Mouse (Mus musculus) forebrain, embryonic 12.5 days (tissue): ENCODE data around the gene 1700123L14Rik. TPM values are rescaled to one million over a fixed set of nuclear protein-coding genes. Genes with fewer than 3 reads are reported as not detected.
"Not testable (repeated sequence)": the region's sequence is repeated elsewhere in the genome, so short reads cannot be mapped to it uniquely, and the experiment has no call there.

Experiments used
- ATAC-seq: fragments of 200-750 bp; cut with Nextera tagmentation; 2 replicates; pipeline ENCODE4 v1.8.0; 2017; ENCODE audit warnings: moderate TSS enrichment; ENCODE audit not compliant: low FRiP score
- H3K27ac ChIP-seq: fragments of 300-500 bp; sonication (generic); 2 replicates; pipeline ENCODE4 v1.5.1; 2016; ENCODE audit warnings: mild to moderate bottlenecking
- H3K27me3 ChIP-seq: fragments of 300-500 bp; sonication (generic); 2 replicates; pipeline ENCODE4 v1.6.1; 2016; ENCODE audit warnings: mild to moderate bottlenecking
- H3K36me3 ChIP-seq: fragments of 300-500 bp; sonication (generic); replicated peaks from 2 replicates; pipeline ENCODE4 v1.6.1; 2016; ENCODE audit warnings: mild to moderate bottlenecking
- H3K4me1 ChIP-seq: fragments of 300-500 bp; sonication (generic); 2 replicates; pipeline ENCODE4 v1.6.1; 2016
- H3K4me2 ChIP-seq: fragments of 300-500 bp; sonication (generic); 2 replicates; pipeline ENCODE4 v1.6.1; 2016; ENCODE audit warnings: mild to moderate bottlenecking, moderate library complexity
- H3K4me3 ChIP-seq: fragments of 300-500 bp; sonication (generic); replicated peaks from 2 replicates; pipeline ENCODE4 v1.5.1; 2016; ENCODE audit warnings: mild to moderate bottlenecking
- H3K9ac ChIP-seq: fragments of 300-500 bp; sonication (generic); 2 replicates; pipeline ENCODE4 v1.6.1; 2016; ENCODE audit warnings: mild to moderate bottlenecking
- H3K9me3 ChIP-seq: fragments of 300-500 bp; sonication (generic); 2 replicates; pipeline ENCODE4 v1.6.1; 2016
- WGBS: fragments of 180-500 bp; shearing (Covaris S2); methylation state at CpG from one replicate; pipeline ENCODE4 v1.1.7; 2016; 5-methylcytosine and 5-hydroxymethylcytosine counted together
- polyA plus RNA-seq: library from polyadenylated mRNA; unstranded; fragments of >200 nt; fragmentation: Nextera tagmentation; extraction: Ambion mirVana; gene quantifications from 2 replicates; pipeline ENCODE4 v1.2.1, GENCODE M21; 2016

The 1700123L14Rik gene
- polyA plus RNA-seq: not detected in 2 replicates

GRCm38 (mm10) chr6:96165818-96166379 is at the start of gene 1700123L14Rik:
TSS of gene 1700123L14Rik (minus strand) at chr6:96166243.
- Histone ChIP-seq H3K4me2 (no peak within 1 kb of the TSS), H3K4me1 (no peaks in the 10 kb centered on the region), H3K4me3 (no peak within 1 kb of the TSS), H3K27me3 (no peaks in the 10 kb centered on the region), H3K36me3 (no peaks in the 10 kb centered on the region), H3K9me3 (no peaks in the 10 kb centered on the region), H3K9ac (no peak within 1 kb of the TSS), H3K27ac (no peak within 1 kb of the TSS)
- WGBS: 85% methylated on average over 18 of the region's 18 CpGs
- no peak for ATAC-seq

GRCm38 (mm10) chr6:96205395-96205794 is 39.4 kb upstream of the 1700123L14Rik start:
- Histone ChIP-seq H3K27ac (no peak overlapping the region), H3K4me1 (no peaks in the 10 kb centered on the region), H3K4me3 (no peak overlapping the region), H3K9ac (no peak overlapping the region), H3K4me2 (no peak overlapping the region), H3K27me3 (no peaks in the 10 kb centered on the region), H3K9me3 (no peaks in the 10 kb centered on the region), H3K36me3 (no peaks in the 10 kb centered on the region)
- no peak for ATAC-seq
- 91% methylated on average over 2 of the region's 2 CpGs for WGBS

GRCm38 (mm10) chr6:96198991-96199390 is 32.9 kb upstream of the 1700123L14Rik start:
- H3K4me2 ChIP-seq, H3K4me1 ChIP-seq, H3K4me3 ChIP-seq, H3K27ac ChIP-seq, H3K9me3 ChIP-seq, ATAC-seq, H3K27me3 ChIP-seq, H3K9ac ChIP-seq, H3K36me3 ChIP-seq: not testable (repeated sequence)
- WGBS: 90% methylated on average over 2 of the region's 2 CpGs

GRCm38 (mm10) chr6:96186517-96186916 is 20.5 kb upstream of the 1700123L14Rik start:
- H3K9me3 ChIP-seq: no peaks in the 10 kb centered on the region
- no peak overlapping the region for H3K27ac ChIP-seq
- H3K4me1 ChIP-seq: peaks cover 4% of the 10 kb centered on the region; the same call in 1 of the 2 replicates
- no peak overlapping the region for H3K4me3 ChIP-seq
- H3K36me3 ChIP-seq: no peaks in the 10 kb centered on the region
- WGBS: 79% methylated on average over 2 of the region's 2 CpGs
- peaks cover 14% of the 10 kb centered on the region; the same call in 1 of the 2 replicates for H3K27me3 ChIP-seq
- H3K4me2 ChIP-seq: no peak overlapping the region
- H3K9ac ChIP-seq: no peak overlapping the region
- no peak for ATAC-seq

- Histone ChIP-seq H3K36me3 (no peaks in the 10 kb centered on the region), H3K4me1 (peaks cover 4% of the 10 kb centered on the region; the same call in 1 of the 2 replicates), H3K27ac (no peak overlapping the region), H3K27me3 (peaks cover 30% of the 10 kb centered on the region), H3K4me2 (no peak overlapping the region), H3K4me3 (no peak overlapping the region), H3K9ac (no peak overlapping the region), H3K9me3 (no peaks in the 10 kb centered on the region)
- peak; percentile 23; the same call in 1 of the 2 replicates for ATAC-seq
- WGBS: 26% methylated on average over 4 of the region's 4 CpGs
Measured at GRCm38 (mm10) chr6:96183392-96183791, 17.3 kb upstream of the 1700123L14Rik start.

- Histone ChIP-seq H3K36me3 (no peaks in the 10 kb centered on the region), H3K4me2 (no peak overlapping the region), H3K27ac (no peak overlapping the region), H3K9ac (no peak overlapping the region), H3K4me3 (no peak overlapping the region), H3K27me3 (peaks cover 24% of the 10 kb centered on the region), H3K4me1 (peaks cover 3% of the 10 kb centered on the region; the same call in 1 of the 2 replicates), H3K9me3 (no peaks in the 10 kb centered on the region)
- ATAC-seq: no peak
Measured at GRCm38 (mm10) chr6:96178530-96178929, 12.5 kb upstream of the 1700123L14Rik start.

GRCm38 (mm10) chr6:96173681-96174080 is 7.6 kb upstream of the 1700123L14Rik start:
- H3K4me1 ChIP-seq: no peaks in the 10 kb centered on the region
- H3K27ac ChIP-seq: no peak overlapping the region
- WGBS: 86% methylated on average over 3 of the region's 3 CpGs
- H3K9ac ChIP-seq: no peak overlapping the region
- H3K4me3 ChIP-seq: no peak overlapping the region
- H3K36me3 ChIP-seq: no peaks in the 10 kb centered on the region
- H3K27me3 ChIP-seq: 0 out of 2 replicates have a peak, but pooled peaks cover 4% of the 10 kb centered on the region
- no peak for ATAC-seq
- no peak overlapping the region for H3K4me2 ChIP-seq
- no peaks in the 10 kb centered on the region for H3K9me3 ChIP-seq

- Histone ChIP-seq H3K4me3 (no peak overlapping the region), H3K27ac (no peak overlapping the region), H3K4me1 (no peaks in the 10 kb centered on the region), H3K9me3 (no peaks in the 10 kb centered on the region), H3K36me3 (no peaks in the 10 kb centered on the region), H3K27me3 (no peaks in the 10 kb centered on the region), H3K4me2 (no peak overlapping the region), H3K9ac (no peak overlapping the region)
- no peak for ATAC-seq
Measured at GRCm38 (mm10) chr6:96167031-96167430, 988 bp upstream of the 1700123L14Rik start.

- Histone ChIP-seq H3K9me3 (no peaks in the 10 kb centered on the region), H3K27ac (no peak overlapping the region), H3K4me2 (no peak overlapping the region), H3K4me1 (no peaks in the 10 kb centered on the region), H3K27me3 (no peaks in the 10 kb centered on the region), H3K4me3 (no peak overlapping the region), H3K9ac (no peak overlapping the region), H3K36me3 (no peaks in the 10 kb centered on the region)
- 92% methylated on average over 13 of the region's 13 CpGs for WGBS
- no peak for ATAC-seq
Measured at GRCm38 (mm10) chr6:96165403-96165802, 640 bp downstream of the 1700123L14Rik start.

GRCm38 (mm10) chr6:96143326-96143725 is 22.7 kb downstream of the 1700123L14Rik start:
- H3K9ac ChIP-seq: no peak overlapping the region
- H3K36me3 ChIP-seq: no peaks in the 10 kb centered on the region
- H3K27me3 ChIP-seq: no peaks in the 10 kb centered on the region
- no peak overlapping the region for H3K27ac ChIP-seq
- no peaks in the 10 kb centered on the region for H3K4me1 ChIP-seq
- no peak for ATAC-seq
- WGBS: 92% methylated on average over 1 of the region's 1 CpGs
- no peak overlapping the region for H3K4me3 ChIP-seq
- no peaks in the 10 kb centered on the region for H3K9me3 ChIP-seq
- no peak overlapping the region for H3K4me2 ChIP-seq

- peak; percentile 76 for ATAC-seq
- Histone ChIP-seq H3K4me3 (peak overlapping the region; percentile 59), H3K27me3 (peaks cover 10% of the 10 kb centered on the region; the same call in 1 of the 2 replicates), H3K4me2 (peak overlapping the region; percentile 97), H3K9me3 (no peaks in the 10 kb centered on the region), H3K9ac (peak overlapping the region; percentile 67), H3K36me3 (no peaks in the 10 kb centered on the region), H3K4me1 (peaks cover 30% of the 10 kb centered on the region), H3K27ac (no peak overlapping the region)
- WGBS: under 1% methylated on average over 32 of the region's 32 CpGs
Measured at GRCm38 (mm10) chr6:96116534-96117272, 49.3 kb downstream of the 1700123L14Rik start.

- Histone ChIP-seq H3K4me1 (peaks cover 30% of the 10 kb centered on the region), H3K9me3 (no peaks in the 10 kb centered on the region), H3K4me3 (peak overlapping the region; percentile 59), H3K4me2 (peak overlapping the region; percentile 97), H3K36me3 (no peaks in the 10 kb centered on the region), H3K27me3 (peaks cover 10% of the 10 kb centered on the region; the same call in 1 of the 2 replicates), H3K9ac (peak overlapping the region; percentile 67), H3K27ac (no peak overlapping the region)
- 16% methylated on average over 6 of the region's 6 CpGs for WGBS
- ATAC-seq: no peak
Measured at GRCm38 (mm10) chr6:96116148-96116533, 49.9 kb downstream of the 1700123L14Rik start.
